Mouse (Mus musculus): Measurements from ENCODE around the gene Slit3.

DNA sequence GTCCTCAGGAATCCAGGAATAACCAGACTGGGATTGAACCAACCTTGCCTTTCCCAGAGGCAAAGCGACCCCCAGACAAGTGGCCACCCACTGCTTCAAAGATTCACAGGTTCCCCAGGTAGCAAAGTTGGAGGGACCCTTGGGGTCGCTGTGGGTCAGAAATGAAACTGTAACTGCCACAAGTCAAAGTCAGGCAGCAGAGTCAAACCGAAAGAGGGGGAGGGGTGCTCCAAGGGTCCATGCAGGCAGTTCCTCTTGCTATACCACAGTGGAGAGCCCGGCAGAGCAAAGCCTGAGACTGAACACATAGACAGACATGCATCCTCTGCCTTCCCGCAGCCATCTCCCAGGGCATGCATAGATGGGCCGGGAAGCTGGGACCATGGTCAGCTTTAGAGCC, 590.3 kb downstream of the Slit3 start:
- TF ChIP-seq CTCF (IDR thresholded peaks at IDR 0.05; ENCODE audit: borderline replicate concordance, control insufficient read depth, extremely low read depth, insufficient read depth, low read length, poor library complexity): no peak
- no peak for TF ChIP-seq POLR2A (IDR thresholded peaks at IDR 0.05; ENCODE audit: control insufficient read depth, extremely low read depth, insufficient read depth, low read length, poor library complexity)

Data from thymus, adult 2 months (tissue).